In the genomic region with DNA sequence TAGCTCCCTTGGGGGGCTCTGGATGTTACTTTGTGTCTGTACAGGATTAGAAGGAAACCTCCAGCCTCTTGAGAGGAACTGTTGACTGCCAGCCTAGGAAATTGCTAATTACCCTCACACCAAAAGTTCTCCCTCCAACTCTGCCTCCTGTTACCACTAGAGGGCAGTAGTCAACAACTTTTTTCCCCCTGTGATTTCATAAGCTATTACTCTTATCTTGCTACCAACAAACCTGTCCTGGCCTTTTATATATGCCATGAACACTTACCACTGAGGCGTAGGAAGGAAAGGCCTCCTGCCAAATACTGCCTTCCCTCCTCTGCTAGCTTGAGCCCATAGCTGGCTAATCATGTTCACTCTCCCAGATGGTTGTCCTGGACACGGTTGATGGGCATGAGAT, we compare ENCODE assay signal across 16 mouse cellular contexts. TPM values are rescaled to one million over a fixed set of nuclear protein-coding genes. Genes with fewer than 3 reads are reported as not detected.
DNase-seq lines count a peak whose midpoint lies in the region; ATAC-seq and TF ChIP-seq lines count a peak whose summit lies in the region.
"Had no signal": no experiment of that assay in that cellular context is flagged by ENCODE, and none has a peak within 500 bp of the region (broad histone marks: within the 10 kb centered on the region; RNA-seq: fewer than 3 reads in every experiment).

No protein-coding gene starts in this region.

- 88% methylated on average over 2 of the region's 2 CpGs for WGBS in liver, postnatal 0 days (ENCODE audit: insufficient replicate concordance)

- peaks cover 49% of the 10 kb centered on the region for H3K36me3 ChIP-seq in liver, postnatal 0 days (replicated peaks; ENCODE audit: insufficient read depth, low read length)

- no peak overlapping the region for H3K27ac ChIP-seq in gastrocnemius, adult 2 months
- H3K27ac ChIP-seq in liver, postnatal 0 days (ENCODE audit: low read depth): no peak overlapping the region

- H3K9me3 ChIP-seq in liver, postnatal 0 days (ENCODE audit: low read length): no peaks in the 10 kb centered on the region

- TF ChIP-seq EP300 in liver, postnatal 0 days (IDR thresholded peaks at IDR 0.05; ENCODE audit: low read depth): no peak

- no peak overlapping the region for H3K9ac ChIP-seq in liver, postnatal 0 days (replicated peaks)

- no peak overlapping the region for H3K4me3 ChIP-seq in gastrocnemius, adult 2 months
- no peak overlapping the region for H3K4me3 ChIP-seq in liver, postnatal 0 days (ENCODE audit: low read depth, low read length)

- no peak overlapping the region for H3K4me2 ChIP-seq in liver, postnatal 0 days (ENCODE audit: low read depth, low read length)

- DNase-seq in gastrocnemius, adult 2 months: no peak
- DNase-seq in gastrocnemius, adult 8-10 months (ENCODE audit: low spot score in 2 of 2): no peak
- DNase-seq in liver, postnatal 0 days: no peak
- DNase-seq in liver (no peak), NIH3T3 (ENCODE audit: low read depth) (peak; percentile 48)
- peak; percentile 35 for DNase-seq in mesoderm, embryonic 11.5 days (ENCODE audit: low read depth, low spot score)
- DNase-seq in T-cell, adult 2 months (ENCODE audit: low spot score): no peak
- no peak for DNase-seq in left cerebral cortex, postnatal 10 days (ENCODE audit: extremely low spot score in 1 of 2, low spot score in 2 of 2)
- DNase-seq: adrenal gland, adult 8-10 months; cerebellum, postnatal 10 days; lung, postnatal 4 days had no signal

- ATAC-seq in liver, postnatal 0 days: no peak
- ATAC-seq: inflammation-experienced regulatory T-cells, adult 6 months had no signal

- H3K27me3 ChIP-seq in liver, postnatal 0 days (ENCODE audit: insufficient read depth, low read length): no peaks in the 10 kb centered on the region

- H3K4me1 ChIP-seq in liver, postnatal 0 days (ENCODE audit: insufficient read depth): peaks cover 8% of the 10 kb centered on the region

- intact Hi-C loops in gastrocnemius, adult 2 months (cut with DNase I): no loop called here
- intact Hi-C loops in left cerebral cortex, postnatal 10 days (cut with DNase I): loop anchor here (10.0 kb wide), 2 partner anchors 424 to 904 kb away; no protein-coding TSS in a partner anchor

- peak; percentile 63 for TF ChIP-seq CTCF in gastrocnemius, adult 2 months (IDR thresholded peaks at IDR 0.05)
- TF ChIP-seq CTCF in liver, postnatal 0 days (IDR thresholded peaks at IDR 0.05; ENCODE audit: low read depth): peak; percentile 69

RNA-seq across cellular contexts. Expression of gene BC051665, which starts 37.6 kb away (rescaled TPM):
- total RNA-seq in gastrocnemius, adult 2 months (2021): not detected
- total RNA-seq in gastrocnemius, adult 8-10 months (2022): not detected
- polyA plus RNA-seq in liver, postnatal 0 days (2015; fragmentation: Nextera tagmentation; extraction: Ambion mirVana): not detected in 2 replicates
- not detected for total RNA-seq in left cerebral cortex, postnatal 10 days (2021)
- total RNA-seq: adrenal gland, adult 8-10 months; heart, adult 8-10 months; left cerebral cortex, adult 8-10 months; neutrophil, adult 5-6 weeks had no signal
- polyA plus RNA-seq: forebrain, embryonic 11.5 days; inflammation-experienced regulatory T-cells, adult 6 months had no signal

RNA-seq across cellular contexts. Expression of gene Ctsll3, which starts 54.1 kb away (rescaled TPM):
- not detected for total RNA-seq in gastrocnemius, adult 2 months (2021)
- total RNA-seq in gastrocnemius, adult 8-10 months (2022): not detected
- polyA plus RNA-seq in liver, postnatal 0 days (2015; fragmentation: Nextera tagmentation; extraction: Ambion mirVana): not detected in 2 replicates
- not detected for total RNA-seq in left cerebral cortex, postnatal 10 days (2021)
- total RNA-seq: adrenal gland, adult 8-10 months; heart, adult 8-10 months; left cerebral cortex, adult 8-10 months; neutrophil, adult 5-6 weeks had no signal
- polyA plus RNA-seq: forebrain, embryonic 11.5 days; inflammation-experienced regulatory T-cells, adult 6 months had no signal

Comparison
In these comparisons a context has a peak if more than half of its experiments do, and no peak if none do; other contexts are left out.
1. DNase-seq: peak in NIH3T3 (single experiment) and mesoderm, embryonic 11.5 days (single experiment); none in gastrocnemius, adult 2 months (single experiment), gastrocnemius, adult 8-10 months (0 of 2), liver, postnatal 0 days (single experiment), liver (single experiment), T-cell, adult 2 months (single experiment) and left cerebral cortex, postnatal 10 days (0 of 2).